Mouse (Mus musculus) lung, adult 18-20 months (tissue): ENCODE results near the gene Setd2.

Source experiments
- DNase-seq, 2 experiments: peaks; one replicate each; pipeline ENCODE4 v3.0.0; 2022; ENCODE audit warnings: mixed read lengths in 2 of 2

The Setd2 gene

GRCm38 (mm10) chr9:110532538-110533291, at the start of gene Setd2:
Gene Setd2 (plus strand): TSS chr9:110532597.
- DNase-seq: peak; percentile 59 to 62

DNA sequence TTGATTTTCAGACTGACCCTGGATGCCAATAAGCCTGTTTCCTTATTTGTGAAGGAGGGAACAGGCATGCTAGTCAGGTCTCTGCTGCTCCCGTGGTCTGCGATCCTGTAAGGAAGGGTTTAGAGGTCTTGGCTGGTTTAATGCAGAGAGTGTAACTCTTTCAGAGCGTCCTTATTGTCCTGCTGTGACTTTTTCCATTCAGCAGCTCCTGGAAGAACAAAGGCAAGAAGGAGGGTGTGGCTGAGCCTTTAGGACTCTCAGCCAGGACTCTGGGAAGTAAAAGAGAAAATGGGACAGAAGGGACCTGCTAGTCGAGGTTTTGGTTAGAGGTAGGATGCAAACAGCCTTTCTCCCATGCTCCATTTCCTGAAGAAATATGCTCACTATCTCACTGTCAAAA, 43.6 kb upstream of the Setd2 start:
- DNase-seq: no peak

- no peak for DNase-seq
Measured at GRCm38 (mm10) chr9:110490913-110491312, 41.5 kb upstream of the Setd2 start.

DNA sequence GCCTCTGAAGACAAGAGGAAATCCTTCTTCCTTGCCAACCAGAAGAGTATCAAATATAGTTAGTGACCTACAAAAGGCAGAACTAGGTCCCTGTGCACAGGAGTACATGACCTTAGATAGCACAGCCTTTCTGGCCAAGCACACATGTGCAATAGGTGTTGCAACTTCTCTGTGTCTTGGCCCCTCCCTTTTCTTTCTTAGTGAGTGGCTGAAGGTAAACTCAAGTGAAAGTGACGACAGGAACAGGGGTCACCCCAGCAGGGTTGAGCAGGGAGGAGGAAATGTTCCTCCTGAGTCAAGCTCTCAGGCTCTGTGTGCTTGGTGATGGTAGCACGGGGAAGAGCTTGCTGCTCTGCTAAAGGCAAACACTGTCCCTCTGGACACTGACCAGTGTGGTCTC, 6.7 kb upstream of the Setd2 start:
- peak; percentile 61 to 80 for DNase-seq

DNA sequence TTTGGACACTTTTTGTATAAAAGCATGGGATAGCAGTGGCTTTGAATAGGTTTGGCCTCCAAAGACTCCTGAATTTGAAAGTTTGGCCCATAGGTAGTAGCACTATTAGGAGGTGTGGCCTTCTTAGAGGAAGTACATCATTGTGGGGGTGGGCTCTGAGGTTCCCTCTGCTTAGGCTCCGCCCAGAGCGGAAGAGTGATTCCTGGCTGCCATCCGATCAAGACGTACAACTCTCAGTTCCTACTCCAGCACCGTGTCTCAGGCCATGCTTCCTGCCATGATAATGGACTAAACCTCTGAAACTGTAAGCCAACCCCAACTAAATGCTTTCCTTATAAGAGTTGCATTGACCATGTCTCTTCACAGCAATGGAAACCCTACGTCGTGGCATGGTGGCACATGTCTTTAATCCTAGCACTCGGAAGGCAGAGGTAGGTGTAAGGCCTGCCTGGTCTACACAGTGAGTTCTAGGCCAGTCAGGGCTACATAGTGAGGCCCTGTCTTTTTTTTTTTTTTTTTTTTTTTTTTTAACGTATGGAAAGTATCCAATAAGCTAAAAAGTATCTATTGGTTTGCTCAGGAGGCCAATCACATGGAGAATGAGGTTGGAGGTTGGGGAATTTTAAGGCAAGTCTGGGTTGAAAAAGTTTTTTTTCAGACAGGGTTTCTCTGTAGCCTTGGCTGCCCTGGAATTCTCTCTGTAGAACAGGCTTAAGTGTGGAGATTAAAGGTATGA, 3.2 kb upstream of the Setd2 start:
- peak in 1 of 2 experiments; percentile 24 for DNase-seq

- DNase-seq: no peak
Measured at GRCm38 (mm10) chr9:110530650-110531049, 1.7 kb upstream of the Setd2 start.

DNA sequence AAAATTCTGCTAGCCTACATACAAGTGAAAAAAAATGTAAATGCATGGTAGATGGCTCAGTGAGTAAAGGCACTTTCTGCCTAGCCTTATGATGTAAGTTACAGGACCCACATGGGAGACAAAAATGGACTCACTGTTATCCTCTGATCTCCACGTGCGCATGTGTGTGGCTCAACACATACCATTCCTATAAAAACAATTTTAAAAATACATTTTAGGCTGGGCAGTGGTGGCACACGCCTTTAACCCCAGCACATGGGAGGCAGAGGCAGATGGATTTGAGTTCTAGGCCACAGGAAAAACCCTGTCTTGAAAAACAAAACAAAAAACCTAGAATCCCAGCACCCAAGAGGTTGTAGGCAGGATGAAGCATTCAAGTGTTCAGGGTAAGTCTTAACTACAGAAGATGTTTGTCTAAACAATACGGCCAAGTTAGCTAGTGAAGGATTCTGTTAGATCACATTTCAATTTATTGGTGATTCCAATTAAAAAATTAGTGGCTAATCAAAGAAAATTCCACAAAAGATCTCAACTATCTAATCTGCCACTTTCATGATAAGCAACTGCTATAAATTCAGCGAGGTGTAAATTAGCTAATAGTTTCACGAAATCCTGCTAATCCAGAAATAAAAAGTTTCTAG, 1.1 kb upstream of the Setd2 start:
- no peak for DNase-seq

- peak; percentile 96 to 98 for DNase-seq
Measured at GRCm38 (mm10) chr9:110531914-110532489, 395 bp upstream of the Setd2 start.

DNA sequence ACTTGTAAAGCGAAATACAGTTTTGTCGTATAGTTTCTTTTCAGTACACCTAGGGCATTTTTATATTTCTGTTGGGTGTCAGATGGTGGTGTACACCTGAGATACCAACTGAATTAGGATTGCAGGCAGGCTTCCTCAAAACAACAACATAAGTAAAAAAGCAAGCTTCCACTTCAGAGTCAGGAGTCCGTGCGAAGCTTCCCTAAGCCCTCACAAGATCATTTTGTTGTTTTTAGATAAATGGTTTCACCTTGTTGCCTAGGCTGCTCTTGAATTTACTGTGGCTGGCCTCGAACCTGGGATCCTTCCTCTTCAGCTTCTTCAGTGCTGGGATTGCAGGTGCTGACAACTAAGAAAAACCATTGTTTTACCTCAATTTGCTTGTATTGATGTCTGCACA, 1.2 kb downstream of the Setd2 start:
- no peak for DNase-seq

DNA sequence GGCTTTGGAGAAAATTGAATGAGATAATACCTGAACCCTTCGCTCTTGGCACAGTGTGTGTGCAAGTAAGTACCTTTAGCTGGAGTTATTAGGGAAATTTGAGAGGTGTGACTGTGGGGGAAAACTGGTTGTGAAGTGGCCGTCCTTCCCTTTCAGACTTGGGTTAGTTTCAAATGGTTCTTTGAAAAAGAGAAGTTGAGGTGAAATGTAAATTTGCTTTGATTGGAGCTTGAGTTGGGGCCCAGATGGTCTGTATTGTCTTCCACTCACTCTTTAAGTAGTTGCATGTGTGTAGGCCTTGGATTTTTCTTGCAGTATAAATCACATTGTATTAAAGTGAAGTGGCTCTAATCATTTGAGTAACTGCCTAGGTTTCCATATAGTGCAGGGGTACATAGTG, 2.7 kb downstream of the Setd2 start:
- no peak for DNase-seq

DNA sequence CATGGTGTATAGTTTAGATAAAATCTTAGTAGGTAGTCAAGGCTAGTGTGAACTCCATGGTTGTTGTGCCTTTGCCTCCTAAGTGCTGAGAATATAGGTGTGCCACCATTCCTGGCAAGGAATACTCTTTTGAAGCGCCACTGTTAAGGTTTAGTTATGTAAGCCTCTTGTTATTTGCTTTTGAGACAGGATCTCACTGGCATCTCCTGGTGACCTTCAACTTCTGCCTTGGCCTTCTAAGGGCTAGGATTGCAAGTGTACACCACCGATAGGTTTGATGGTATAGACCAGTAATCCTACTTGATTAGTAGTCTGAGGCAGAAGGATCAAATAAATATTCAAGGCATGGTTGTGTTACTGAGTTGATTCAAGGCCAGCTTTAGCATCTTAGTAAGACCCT, 4.2 kb downstream of the Setd2 start:
- peak in 1 of 2 experiments; percentile 29 for DNase-seq

- no peak for DNase-seq
Measured at GRCm38 (mm10) chr9:110538511-110538910, 6.1 kb downstream of the Setd2 start.

- DNase-seq: no peak
Measured at GRCm38 (mm10) chr9:110541988-110542387, 9.6 kb downstream of the Setd2 start.

DNA sequence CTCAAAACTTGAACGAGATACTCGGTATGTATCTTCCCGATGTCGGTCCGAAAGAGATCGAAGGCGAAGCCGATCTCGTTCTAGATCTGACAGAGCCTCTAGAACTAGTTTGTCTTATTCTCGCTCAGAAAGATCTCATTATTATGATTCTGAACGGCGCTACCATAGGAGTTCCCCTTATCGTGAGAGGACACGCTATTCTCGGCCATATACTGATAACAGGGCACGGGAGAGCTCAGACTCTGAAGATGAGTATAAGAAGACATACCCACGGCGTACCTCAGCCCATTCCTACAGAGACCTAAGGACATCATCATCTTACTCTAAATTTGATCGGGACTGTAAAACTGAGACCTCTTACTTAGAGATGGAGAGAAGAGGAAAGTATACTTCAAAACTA, 15.9 kb downstream of the Setd2 start:
- no peak for DNase-seq

GRCm38 (mm10) chr9:110568309-110568708, 35.9 kb downstream of the Setd2 start:
- no peak for DNase-seq

- no peak for DNase-seq
Measured at GRCm38 (mm10) chr9:110582161-110582560, 49.8 kb downstream of the Setd2 start.

GRCm38 (mm10) chr9:110583521-110583920, 51.1 kb downstream of the Setd2 start:
- no peak for DNase-seq

DNA sequence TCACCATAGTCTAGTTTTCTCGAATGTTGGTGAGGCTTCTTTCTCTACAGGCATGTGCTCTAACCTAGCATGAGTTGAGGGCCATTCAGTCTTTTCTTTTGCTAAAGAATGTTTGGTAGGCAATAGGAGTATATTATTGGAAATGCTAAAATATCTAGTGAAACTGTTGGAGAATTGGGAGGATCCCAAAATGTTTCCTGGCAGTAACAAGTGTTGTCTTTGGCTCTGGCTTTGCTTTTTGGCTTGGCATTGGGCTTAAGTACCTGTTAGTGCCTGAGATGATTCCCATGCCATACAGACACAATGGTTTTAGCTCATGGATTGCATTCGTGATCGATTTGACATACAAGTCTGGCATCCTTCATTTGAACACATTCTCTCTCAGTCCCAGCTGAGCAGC, 79.1 kb downstream of the Setd2 start:
- DNase-seq: no peak

- DNase-seq: peak in 1 of 2 experiments; percentile 15
Measured at GRCm38 (mm10) chr9:110617081-110617480, 84.7 kb downstream of the Setd2 start.

DNA sequence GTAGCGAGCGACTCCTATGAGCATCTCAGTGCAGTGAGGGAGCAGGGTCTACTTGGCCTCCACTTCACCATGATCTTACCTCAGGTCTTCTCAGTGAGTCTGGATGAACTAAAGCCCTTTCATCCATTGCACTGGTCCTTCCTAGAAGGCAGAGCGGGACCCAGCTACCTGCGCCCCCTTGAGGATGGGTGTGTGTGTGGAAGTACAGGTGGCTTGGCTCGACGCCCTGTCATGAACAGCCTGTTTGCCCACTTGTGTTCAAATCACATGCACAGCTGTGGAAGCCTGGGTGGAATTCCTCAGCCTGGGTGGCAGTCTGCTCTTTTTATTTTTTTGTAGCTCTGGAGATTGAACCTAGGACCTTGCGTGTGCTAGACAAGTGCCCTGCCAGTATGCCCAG, 87.8 kb downstream of the Setd2 start:
- DNase-seq: peak; percentile 76 to 81

- DNase-seq: no peak
Measured at GRCm38 (mm10) chr9:110620685-110621084, 88.3 kb downstream of the Setd2 start.

GRCm38 (mm10) chr9:110622621-110623219, 90.3 kb downstream of the Setd2 start:
- peak in 1 of 2 experiments; percentile 3 for DNase-seq
